Mouse (Mus musculus): ENCODE measurements around the gene Mrpl37.

DNA sequence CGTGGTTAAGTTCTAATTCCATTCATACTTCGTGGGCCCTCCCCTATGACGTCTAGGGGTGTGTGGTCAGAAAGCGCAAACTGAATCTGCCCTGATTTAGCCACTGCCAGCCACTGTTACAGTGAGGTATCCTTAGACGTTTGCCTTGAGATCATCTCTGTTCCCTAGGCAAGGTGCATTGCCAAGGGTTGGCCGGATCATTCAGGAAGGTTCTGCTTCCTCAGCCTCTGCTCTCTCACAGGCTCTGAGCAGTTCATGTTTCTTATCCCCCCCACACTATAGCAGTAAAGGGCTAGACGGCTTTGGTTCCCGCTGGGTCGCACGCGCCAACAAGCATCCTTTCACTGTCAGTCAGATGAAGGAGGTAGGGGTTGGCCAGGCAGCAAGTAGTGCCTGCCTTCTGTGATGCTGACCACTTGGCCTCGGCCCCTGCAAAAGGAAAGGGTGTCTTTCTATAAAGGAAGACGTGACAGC is 54.6 kb downstream of the Mrpl37 start:
- no peak for TF ChIP-seq TAL1 (IDR thresholded peaks at IDR 0.05; ENCODE audit: low read length)
- TF ChIP-seq GATA1 (IDR thresholded peaks at IDR 0.05; ENCODE audit: low read length): no peak

Measured in erythroblast, embryonic 14.5 days (primary cell).